Mouse (Mus musculus) testis, adult 2 months (tissue): ENCODE data around the gene Lmod1.

Experiments
- CTCF ChIP-seq: fragments of 200-500 bp; IDR thresholded peaks from 2 replicates; pipeline ENCODE4 v1.5.1; 2012; ENCODE audit warnings: low read depth, mild to moderate bottlenecking, inconsistent platforms, low read length, moderate library complexity; ENCODE audit not compliant: control insufficient read depth, insufficient read depth, insufficient replicate concordance
- POLR2A ChIP-seq: fragments of 200-500 bp; IDR thresholded peaks from 2 replicates; pipeline ENCODE4 v1.6.1; 2012; ENCODE audit warnings: low read depth, mild to moderate bottlenecking, inconsistent platforms, low read length, moderate library complexity; ENCODE audit not compliant: control insufficient read depth

DNA sequence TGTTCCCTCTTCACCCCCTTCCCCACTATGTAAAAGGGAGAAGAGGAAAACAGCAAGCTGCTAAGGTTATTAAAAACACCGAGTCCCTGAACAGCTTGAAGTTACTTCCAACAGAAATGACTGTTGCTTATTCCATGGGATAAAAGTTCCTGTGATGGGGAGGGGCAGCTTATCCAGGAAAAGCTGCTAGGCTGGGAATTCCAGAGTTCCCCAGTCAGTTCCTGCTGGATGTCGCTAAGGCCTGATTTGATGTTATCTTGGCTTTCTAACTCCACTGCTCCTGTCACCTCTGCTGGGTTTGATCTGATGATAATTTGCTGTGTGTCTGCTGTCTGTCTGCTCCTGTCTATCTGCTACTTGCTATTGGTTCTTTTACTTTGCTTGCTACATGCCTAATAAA, 38.3 kb upstream of the Lmod1 start:
- TF ChIP-seq CTCF (no peak), POLR2A (no peak)
